Mouse (Mus musculus) spleen, postnatal 4 days (tissue): ENCODE results near the gene Tmem176b.
"Not testable (repeated sequence)": the region's sequence is repeated elsewhere in the genome, so short reads cannot be mapped to it uniquely, and the experiment has no call there.

ENCODE experiments used
- DNase-seq, 2 experiments: peaks; one replicate each; pipeline ENCODE4 v3.0.0; 2022; ENCODE audit warnings: low spot score in 2 of 2

Gene Tmem176b

DNA sequence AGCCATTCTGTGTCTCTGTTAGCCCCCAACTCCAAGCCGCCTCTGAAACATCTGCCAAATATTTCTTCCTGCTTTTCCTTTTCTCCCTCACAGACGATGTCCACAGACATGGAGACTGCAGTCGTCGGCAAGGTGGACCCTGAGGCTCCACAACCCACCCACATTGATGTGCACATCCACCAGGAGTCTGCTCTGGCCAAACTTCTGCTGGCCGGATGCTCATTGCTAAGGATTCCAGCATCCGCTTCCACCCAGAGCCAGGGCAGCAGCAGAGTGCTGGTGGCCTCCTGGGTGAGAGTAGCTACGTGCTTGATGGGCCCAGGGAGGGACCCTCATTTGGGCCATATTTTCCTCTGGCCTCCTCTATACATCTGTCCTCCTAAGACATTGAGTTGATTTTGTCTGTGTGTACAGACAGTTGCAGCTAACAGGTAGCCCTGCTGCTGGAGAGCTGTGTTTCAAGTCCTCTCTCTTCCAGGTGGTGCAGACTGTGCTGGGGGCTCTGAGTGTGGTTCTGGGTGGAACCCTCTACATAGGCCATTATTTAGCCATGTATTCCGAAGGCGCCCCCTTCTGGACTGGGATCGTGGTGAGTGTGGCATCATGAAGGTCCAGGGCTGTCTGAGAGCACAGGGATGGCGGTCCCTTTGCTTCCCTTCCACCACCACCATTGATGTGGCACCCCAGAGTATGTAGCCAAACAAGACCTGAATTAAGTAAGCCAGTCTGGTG is 981 bp upstream of the Tmem176b start:
- DNase-seq: no peak

DNA sequence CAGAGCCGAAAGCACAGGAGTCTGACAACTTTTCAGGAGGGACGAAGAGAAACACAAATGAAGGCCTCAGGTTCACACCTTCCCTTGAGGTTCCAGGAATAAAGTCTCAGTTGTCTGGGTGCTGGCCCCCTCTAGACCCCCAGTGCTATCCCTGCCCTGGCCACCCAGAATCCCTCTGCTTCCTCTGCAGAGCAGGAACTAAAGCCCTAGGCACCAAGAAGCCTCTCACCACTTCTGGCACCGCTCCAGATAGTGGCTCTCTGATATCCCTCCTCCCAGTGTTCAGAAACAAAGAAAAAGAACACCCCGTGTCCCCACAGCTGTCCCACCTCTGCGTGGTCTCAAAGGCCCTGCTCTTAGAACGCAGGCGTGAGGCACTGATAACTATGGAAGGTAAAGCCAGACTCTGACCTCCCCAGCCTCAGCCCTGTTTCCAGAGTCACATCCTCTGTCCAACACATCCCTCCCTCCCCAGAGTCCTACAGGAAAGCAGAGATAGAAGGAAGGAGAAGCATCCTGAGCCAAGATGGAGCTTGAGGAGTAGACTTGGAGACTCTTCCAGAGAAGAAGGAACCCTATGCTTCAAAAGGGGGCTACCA is 826 bp downstream of the Tmem176b start, which contains the start of gene Tmem176a:
Gene Tmem176a, plus strand, starts transcription at position 549 of the 599 bp plus-strand sequence.
- DNase-seq: no peak

DNA sequence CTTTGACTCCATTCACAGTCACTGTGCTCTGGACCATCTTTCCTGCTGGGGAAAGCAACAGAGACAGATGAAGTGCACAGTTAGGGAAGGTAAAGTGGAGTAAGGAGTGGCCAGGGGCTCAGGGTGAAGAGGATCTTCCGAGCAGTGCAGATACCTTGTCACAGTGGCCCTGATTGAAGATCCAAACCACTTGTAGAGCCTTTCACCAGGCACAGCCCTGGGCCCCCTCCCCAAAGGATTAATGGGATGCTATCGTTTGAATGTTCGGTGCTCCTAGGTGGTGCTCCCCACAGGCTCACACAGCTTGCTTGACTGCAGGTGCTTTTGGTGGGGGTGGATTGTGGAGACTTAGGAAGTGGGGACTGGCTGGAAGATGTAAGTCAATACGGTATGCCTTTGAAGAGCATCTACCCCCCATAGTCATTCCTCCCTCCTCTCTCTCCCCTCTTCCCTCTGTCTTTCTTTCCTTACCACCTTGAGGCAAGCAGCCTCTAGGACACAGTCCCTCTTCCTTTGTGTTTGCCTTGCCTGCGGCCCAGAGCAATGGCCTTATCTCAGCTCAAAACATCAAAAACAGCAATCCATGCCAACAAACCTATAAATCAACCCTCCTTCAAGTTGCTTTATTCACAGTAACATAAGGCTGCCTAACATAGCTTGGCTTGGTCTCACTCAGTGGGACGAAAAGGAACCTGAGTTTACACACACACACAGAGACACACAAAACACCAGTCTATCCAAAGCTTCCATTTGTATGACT is 2.8 kb downstream of the Tmem176b start:
- no peak for DNase-seq

GRCm38 (mm10) chr6:48837516-48837915 is 3.8 kb downstream of the Tmem176b start:
- no peak for DNase-seq

DNA sequence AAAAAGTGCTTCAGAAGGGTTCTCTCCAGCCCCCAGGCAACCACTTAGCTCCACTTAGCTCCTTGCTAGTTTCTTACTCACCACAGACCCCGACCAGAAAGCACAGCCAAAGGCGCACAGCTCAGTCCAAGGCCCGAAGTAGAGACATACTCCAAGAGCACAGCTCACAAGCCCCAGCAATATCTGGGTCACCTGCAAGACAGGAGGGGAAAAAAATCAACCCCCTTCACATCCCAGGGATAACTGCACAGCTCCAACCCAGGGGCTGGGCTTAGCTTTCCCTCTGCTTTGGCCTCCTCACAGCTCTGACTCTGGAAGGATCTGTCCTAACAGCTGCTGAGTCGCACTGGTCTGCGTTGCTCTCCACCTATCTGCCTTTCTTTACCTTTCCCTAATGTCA is 5.2 kb downstream of the Tmem176b start:
- DNase-seq: no peak

DNA sequence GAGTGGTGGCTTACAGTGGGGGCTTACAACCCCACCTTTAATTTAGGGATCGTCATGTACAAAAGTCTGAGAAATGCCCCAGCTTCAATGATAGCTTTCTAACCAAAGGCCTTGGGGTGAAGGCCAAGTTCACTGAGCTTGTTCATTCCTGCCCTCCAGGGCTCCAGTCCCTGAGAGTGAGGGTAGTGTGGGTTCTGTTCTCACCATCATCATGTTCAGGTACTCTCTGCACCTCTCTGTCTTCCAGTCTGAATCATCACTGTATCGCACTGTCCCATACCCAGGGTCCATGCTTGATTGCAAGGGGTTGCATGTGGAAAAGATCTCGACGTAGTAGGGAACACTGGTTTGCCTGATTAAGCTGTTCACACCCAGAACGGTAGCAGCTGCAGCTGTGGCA is 6.1 kb downstream of the Tmem176b start:
- no peak for DNase-seq

GRCm38 (mm10) chr6:48833515-48833914 is 7.8 kb downstream of the Tmem176b start:
- DNase-seq: no peak

DNA sequence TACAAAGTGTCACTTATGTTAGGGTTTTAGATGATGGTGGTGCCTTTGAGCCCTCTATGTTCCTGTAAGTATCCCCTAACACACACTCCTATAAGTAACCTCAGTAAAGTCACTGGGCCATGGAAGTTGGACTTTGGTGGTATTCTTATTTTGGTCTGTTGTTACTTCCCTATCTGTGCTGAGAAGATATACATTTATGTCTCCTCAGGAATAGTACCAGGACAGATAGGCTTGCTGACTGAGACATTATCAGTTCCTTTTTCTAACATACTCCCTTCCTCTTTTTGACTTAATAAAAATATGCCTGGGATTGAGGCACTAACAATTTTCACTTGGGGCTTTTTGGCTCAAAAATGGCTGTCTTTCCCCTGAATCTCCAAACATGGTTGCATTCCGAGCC is 8.9 kb downstream of the Tmem176b start:
- no peak for DNase-seq

- DNase-seq: no peak
These were observed 10.2 kb downstream of the Tmem176b start for GRCm38 (mm10) chr6:48831141-48831540.

GRCm38 (mm10) chr6:48830241-48830640 is 11.1 kb downstream of the Tmem176b start:
- DNase-seq: no peak

DNA sequence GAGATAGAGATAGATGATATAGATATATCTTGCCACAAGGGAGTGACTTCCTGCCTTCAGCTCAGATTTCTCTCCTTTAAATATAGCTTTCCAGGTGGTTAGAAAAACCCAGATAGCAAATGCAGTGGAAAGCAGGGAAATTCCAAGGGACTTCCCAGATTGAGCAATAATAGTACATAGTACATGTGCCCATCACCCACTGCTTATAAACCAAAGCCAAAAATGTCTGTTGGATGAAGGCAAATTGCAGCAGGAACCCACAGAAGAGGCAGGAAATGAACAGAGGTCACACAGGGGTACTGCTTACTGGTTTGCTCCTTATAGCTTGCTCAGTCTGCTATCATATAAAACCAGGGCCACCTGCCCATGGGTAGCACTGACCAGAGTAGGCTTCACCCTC is 11.6 kb downstream of the Tmem176b start:
- no peak for DNase-seq

GRCm38 (mm10) chr6:48828976-48829375 is 12.3 kb downstream of the Tmem176b start:
- no peak for DNase-seq

- no peak for DNase-seq
These were observed 16.3 kb downstream of the Tmem176b start for GRCm38 (mm10) chr6:48825016-48825415.

DNA sequence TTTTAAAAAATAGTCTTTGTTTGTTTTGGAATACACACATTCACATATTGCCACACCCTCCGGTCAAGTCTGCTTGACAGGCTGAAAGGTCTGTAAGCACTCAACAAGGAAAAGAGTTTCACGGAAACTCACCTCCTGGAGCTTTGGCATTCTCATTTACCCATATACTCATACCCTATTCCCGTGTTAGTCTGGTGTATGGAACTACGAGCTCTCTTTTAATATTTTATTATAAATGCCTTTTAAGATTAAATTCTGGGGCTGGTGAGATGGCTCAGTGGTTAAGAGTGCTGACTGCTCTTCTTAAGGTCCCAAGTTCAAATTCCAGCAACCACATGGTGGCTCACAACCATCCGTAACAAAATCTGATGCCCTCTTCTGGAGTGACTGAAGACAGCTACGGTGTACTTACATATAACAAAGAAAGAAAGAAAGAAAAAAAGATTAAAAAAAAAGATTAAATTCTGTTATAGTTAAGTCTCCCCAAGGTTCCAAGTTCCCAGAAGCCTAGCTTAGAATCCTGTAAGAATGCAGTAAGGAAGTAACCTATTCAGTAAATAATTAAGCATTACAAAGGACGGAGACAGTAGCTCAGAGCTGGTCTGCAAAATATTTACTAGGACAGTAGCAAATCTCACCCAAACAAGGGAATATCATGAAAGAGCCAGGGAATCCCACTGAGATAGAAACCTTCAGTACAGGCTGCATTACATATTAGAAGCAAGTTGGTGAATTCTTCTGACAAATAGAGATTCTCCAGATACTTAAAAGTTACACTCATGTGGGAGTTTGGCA is 19.1 kb downstream of the Tmem176b start:
- DNase-seq: not testable (repeated sequence)

GRCm38 (mm10) chr6:48817815-48818214 is 23.5 kb downstream of the Tmem176b start:
- peak; percentile 51 to 83 for DNase-seq

GRCm38 (mm10) chr6:48815013-48815412 is 26.3 kb downstream of the Tmem176b start:
- DNase-seq: no peak

DNA sequence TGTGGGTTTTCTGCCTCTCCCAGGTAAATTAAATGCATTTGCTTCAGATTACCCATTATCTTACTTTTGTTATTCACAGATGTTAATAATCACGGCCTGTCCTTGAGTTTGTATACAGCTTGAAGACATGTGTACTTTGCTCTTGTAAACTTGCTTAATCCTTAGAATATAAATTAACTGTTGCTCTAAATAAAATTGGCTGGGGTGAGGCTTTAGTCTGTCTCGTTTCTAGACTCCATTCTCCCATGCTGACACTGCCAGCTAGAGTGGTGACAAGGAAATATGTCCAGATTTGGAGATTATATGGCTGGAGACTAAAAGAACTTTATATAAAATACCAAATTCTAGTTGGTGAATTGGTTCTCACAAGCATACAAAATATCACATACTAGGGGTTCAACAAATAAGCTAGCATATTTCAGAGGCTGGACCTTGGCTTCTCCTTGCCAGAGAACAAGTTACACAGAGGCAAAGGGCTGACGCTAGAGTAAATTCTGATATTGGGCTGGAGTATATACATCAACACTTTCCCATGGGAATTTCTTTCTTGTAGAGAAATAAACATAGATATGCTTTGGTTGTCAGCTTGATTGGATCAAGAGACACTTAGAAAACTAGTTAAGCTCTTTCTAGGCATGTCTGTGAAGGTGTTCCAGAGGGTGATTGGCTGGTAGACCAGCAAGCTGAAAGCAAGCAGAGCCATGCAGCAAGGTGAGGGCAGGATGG is 31.6 kb downstream of the Tmem176b start:
- no peak for DNase-seq

DNA sequence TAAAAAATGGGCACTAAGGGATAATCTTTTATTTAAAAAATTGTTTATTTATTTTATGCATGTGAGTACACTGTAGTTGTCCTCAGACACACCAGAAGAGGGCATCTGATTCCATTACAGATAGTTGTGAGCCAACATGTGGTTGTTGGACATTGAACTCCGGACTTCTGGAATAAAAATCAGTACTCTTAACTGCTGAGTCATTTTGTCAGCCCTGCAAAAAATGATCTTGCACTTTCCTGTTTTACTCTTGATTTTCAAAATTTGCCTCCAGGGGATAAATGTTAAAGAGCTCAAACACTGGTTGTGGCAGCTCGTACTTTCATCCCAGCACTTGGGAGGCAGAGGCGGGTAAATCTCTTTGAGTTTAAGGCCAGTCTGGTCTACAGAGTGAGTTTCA is 34.5 kb downstream of the Tmem176b start:
- DNase-seq: no peak

GRCm38 (mm10) chr6:48804346-48804745 is 37.0 kb downstream of the Tmem176b start:
- DNase-seq: no peak

DNA sequence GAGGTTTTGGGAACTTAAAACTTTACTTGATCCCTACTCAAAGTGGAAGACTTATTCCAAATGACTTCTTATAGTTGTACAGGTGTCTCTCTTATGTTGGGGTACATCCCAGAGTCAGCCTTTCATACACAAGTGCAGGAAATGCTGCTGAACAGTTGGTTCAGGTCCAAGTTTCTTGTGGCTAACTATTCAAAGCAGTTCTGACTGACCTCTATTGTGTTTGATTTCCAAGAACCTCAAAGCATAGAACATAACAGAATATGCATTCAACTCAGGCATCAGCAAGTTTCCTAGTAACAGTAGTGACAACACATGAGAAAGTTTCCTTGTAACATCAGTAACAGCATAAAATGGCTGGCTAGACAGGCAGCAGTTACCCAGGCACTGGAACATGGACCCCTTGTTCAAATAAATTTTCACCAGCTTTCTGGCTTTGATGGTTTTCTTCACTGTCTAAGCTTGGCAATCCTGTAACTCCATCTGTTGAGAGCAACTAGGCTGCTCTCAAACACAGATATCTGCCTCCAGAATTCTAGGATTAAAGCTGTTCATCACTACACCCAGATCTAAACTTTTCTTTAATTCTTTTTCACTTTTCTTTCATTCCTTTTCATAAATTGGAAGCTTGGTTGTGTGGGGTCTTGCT is 37.8 kb downstream of the Tmem176b start:
- no peak for DNase-seq

DNA sequence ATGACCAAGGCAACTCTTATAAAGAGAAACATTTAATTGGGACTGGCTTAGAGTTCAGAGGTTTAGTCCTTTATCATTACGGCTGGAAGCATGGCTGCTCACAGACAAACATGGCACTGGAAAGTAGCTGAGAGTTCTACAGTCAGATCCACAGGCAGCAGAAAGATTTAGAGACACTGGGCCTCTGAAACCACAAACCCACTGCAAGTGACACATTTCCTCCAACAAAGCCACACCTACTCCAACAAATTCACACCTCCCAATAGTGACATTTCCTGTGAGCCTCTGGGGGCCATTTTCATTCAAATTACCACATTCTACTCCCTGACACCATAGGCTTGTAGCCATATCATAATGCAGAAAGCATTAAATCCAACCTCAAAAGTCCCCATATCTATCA is 39.4 kb downstream of the Tmem176b start:
- no peak for DNase-seq
